Mouse (Mus musculus): ENCODE data around the gene Htatip2. TPM values are rescaled to one million over a fixed set of nuclear protein-coding genes. Genes with fewer than 3 reads are reported as not detected.

The Htatip2 gene
- polyA plus RNA-seq, 1 experiment: 14.6 TPM

GRCm38 (mm10) chr7:49741474-49741873 lies 17.4 kb upstream of the Htatip2 start:
- Histone ChIP-seq H3K27me3 (ENCODE audit: control insufficient read depth, insufficient read depth, low read length, poor library complexity, severe bottlenecking) (0 out of 2 replicates have a peak, but pooled peaks cover 2% of the 10 kb centered on the region), H3K27ac (ENCODE audit: insufficient read depth, low read length) (no peak overlapping the region)

GRCm38 (mm10) chr7:49741923-49742322 lies 17.0 kb upstream of the Htatip2 start:
- 0 out of 2 replicates have a peak, but pooled peaks cover 2% of the 10 kb centered on the region for H3K27me3 ChIP-seq (ENCODE audit: control insufficient read depth, insufficient read depth, low read length, poor library complexity, severe bottlenecking)
- H3K9ac ChIP-seq (ENCODE audit: low read depth, poor library complexity, severe bottlenecking): no peak overlapping the region
- no peaks in the 10 kb centered on the region for H3K9me3 ChIP-seq (replicated peaks; ENCODE audit: control insufficient read depth, insufficient read depth, low read length, poor library complexity, severe bottlenecking)
- H3K27ac ChIP-seq (ENCODE audit: insufficient read depth, low read length): no peak overlapping the region
- TF ChIP-seq CTCF (IDR thresholded peaks at IDR 0.05; ENCODE audit: low read depth, low read length) (no peak), EP300 (IDR thresholded peaks at IDR 0.05; ENCODE audit: insufficient read depth, low read depth, low read length) (no peak), POLR2A (IDR thresholded peaks at IDR 0.05; ENCODE audit: insufficient read depth, low read length) (no peak)
- no peaks in the 10 kb centered on the region for H3K36me3 ChIP-seq (ENCODE audit: control insufficient read depth, insufficient read depth, low read length, poor library complexity, severe bottlenecking)
- H3K4me1 ChIP-seq (ENCODE audit: control insufficient read depth, insufficient read depth, low read length): no peaks in the 10 kb centered on the region
- H3K4me3 ChIP-seq (ENCODE audit: low read depth, low read length): no peak overlapping the region

More at GRCm38 (mm10) chr7:49741474-49741873, 17.4 kb upstream of the Htatip2 start:
- Histone ChIP-seq H3K9me3 (replicated peaks; ENCODE audit: control insufficient read depth, insufficient read depth, low read length, poor library complexity, severe bottlenecking) (no peaks in the 10 kb centered on the region), H3K4me1 (ENCODE audit: control insufficient read depth, insufficient read depth, low read length) (no peaks in the 10 kb centered on the region), H3K36me3 (ENCODE audit: control insufficient read depth, insufficient read depth, low read length, poor library complexity, severe bottlenecking) (no peaks in the 10 kb centered on the region), H3K9ac (ENCODE audit: low read depth, poor library complexity, severe bottlenecking) (no peak overlapping the region), H3K4me3 (ENCODE audit: low read depth, low read length) (no peak overlapping the region)
- no peak for TF ChIP-seq POLR2A (IDR thresholded peaks at IDR 0.05; ENCODE audit: insufficient read depth, low read length)
- TF ChIP-seq EP300 (IDR thresholded peaks at IDR 0.05; ENCODE audit: insufficient read depth, low read depth, low read length): no peak
- no peak for TF ChIP-seq CTCF (IDR thresholded peaks at IDR 0.05; ENCODE audit: low read depth, low read length)

GRCm38 (mm10) chr7:49751148-49751547 lies 7.8 kb upstream of the Htatip2 start:
- no peak for TF ChIP-seq EP300 (IDR thresholded peaks at IDR 0.05; ENCODE audit: insufficient read depth, low read depth, low read length)
- TF ChIP-seq POLR2A (IDR thresholded peaks at IDR 0.05; ENCODE audit: insufficient read depth, low read length): no peak
- TF ChIP-seq CTCF (IDR thresholded peaks at IDR 0.05; ENCODE audit: low read depth, low read length): peak; percentile 24
- Histone ChIP-seq H3K27me3 (ENCODE audit: control insufficient read depth, insufficient read depth, low read length, poor library complexity, severe bottlenecking) (no peaks in the 10 kb centered on the region), H3K9ac (ENCODE audit: low read depth, poor library complexity, severe bottlenecking) (no peak overlapping the region)

GRCm38 (mm10) chr7:49752730-49753506 lies 6.0 kb upstream of the Htatip2 start:
- H3K4me1 ChIP-seq (ENCODE audit: control insufficient read depth, insufficient read depth, low read length): no peaks in the 10 kb centered on the region
- no peaks in the 10 kb centered on the region for H3K9me3 ChIP-seq (replicated peaks; ENCODE audit: control insufficient read depth, insufficient read depth, low read length, poor library complexity, severe bottlenecking)
- H3K4me3 ChIP-seq (ENCODE audit: low read depth, low read length): peak overlapping the region; percentile 59
- no peak overlapping the region for H3K27ac ChIP-seq (ENCODE audit: insufficient read depth, low read length)
- no peaks in the 10 kb centered on the region for H3K36me3 ChIP-seq (ENCODE audit: control insufficient read depth, insufficient read depth, low read length, poor library complexity, severe bottlenecking)
- TF ChIP-seq EP300 (IDR thresholded peaks at IDR 0.05; ENCODE audit: insufficient read depth, low read depth, low read length): no peak
- TF ChIP-seq CTCF (IDR thresholded peaks at IDR 0.05; ENCODE audit: low read depth, low read length): peak; percentile 16
- TF ChIP-seq POLR2A (IDR thresholded peaks at IDR 0.05; ENCODE audit: insufficient read depth, low read length): no peak
- 0 out of 2 replicates have a peak overlapping the region, but pooled peaks have one; percentile 1 for H3K9ac ChIP-seq (ENCODE audit: low read depth, poor library complexity, severe bottlenecking)
- H3K27me3 ChIP-seq (ENCODE audit: control insufficient read depth, insufficient read depth, low read length, poor library complexity, severe bottlenecking): no peaks in the 10 kb centered on the region

More at GRCm38 (mm10) chr7:49751148-49751547, 7.8 kb upstream of the Htatip2 start:
- Histone ChIP-seq H3K9me3 (replicated peaks; ENCODE audit: control insufficient read depth, insufficient read depth, low read length, poor library complexity, severe bottlenecking) (no peaks in the 10 kb centered on the region; the same call in 1 of the 2 replicates), H3K36me3 (ENCODE audit: control insufficient read depth, insufficient read depth, low read length, poor library complexity, severe bottlenecking) (no peaks in the 10 kb centered on the region), H3K4me3 (ENCODE audit: low read depth, low read length) (no peak overlapping the region), H3K27ac (ENCODE audit: insufficient read depth, low read length) (no peak overlapping the region), H3K4me1 (ENCODE audit: control insufficient read depth, insufficient read depth, low read length) (no peaks in the 10 kb centered on the region)

- TF ChIP-seq EP300 (IDR thresholded peaks at IDR 0.05; ENCODE audit: insufficient read depth, low read depth, low read length): no peak
- no peak for TF ChIP-seq POLR2A (IDR thresholded peaks at IDR 0.05; ENCODE audit: insufficient read depth, low read length)
- peak; percentile 76 for TF ChIP-seq CTCF (IDR thresholded peaks at IDR 0.05; ENCODE audit: low read depth, low read length)
- H3K36me3 ChIP-seq (ENCODE audit: control insufficient read depth, insufficient read depth, low read length, poor library complexity, severe bottlenecking): no peaks in the 10 kb centered on the region
- H3K27me3 ChIP-seq (ENCODE audit: control insufficient read depth, insufficient read depth, low read length, poor library complexity, severe bottlenecking): no peaks in the 10 kb centered on the region
These were observed 4.1 kb upstream of the Htatip2 start for GRCm38 (mm10) chr7:49754767-49755166.

GRCm38 (mm10) chr7:49762605-49763004 lies 3.7 kb downstream of the Htatip2 start:
- TF ChIP-seq CTCF (IDR thresholded peaks at IDR 0.05; ENCODE audit: low read depth, low read length) (no peak), EP300 (IDR thresholded peaks at IDR 0.05; ENCODE audit: insufficient read depth, low read depth, low read length) (peak; percentile 75)
- Histone ChIP-seq H3K4me1 (ENCODE audit: control insufficient read depth, insufficient read depth, low read length) (peaks cover 3% of the 10 kb centered on the region), H3K36me3 (ENCODE audit: control insufficient read depth, insufficient read depth, low read length, poor library complexity, severe bottlenecking) (no peaks in the 10 kb centered on the region), H3K4me3 (ENCODE audit: low read depth, low read length) (no peak overlapping the region), H3K27ac (ENCODE audit: insufficient read depth, low read length) (peak overlapping the region; percentile 77), H3K27me3 (ENCODE audit: control insufficient read depth, insufficient read depth, low read length, poor library complexity, severe bottlenecking) (no peaks in the 10 kb centered on the region), H3K9ac (ENCODE audit: low read depth, poor library complexity, severe bottlenecking) (peak overlapping the region; percentile 35; the same call in 1 of the 2 replicates), H3K9me3 (replicated peaks; ENCODE audit: control insufficient read depth, insufficient read depth, low read length, poor library complexity, severe bottlenecking) (no peaks in the 10 kb centered on the region)

More at GRCm38 (mm10) chr7:49754767-49755166, 4.1 kb upstream of the Htatip2 start:
- Histone ChIP-seq H3K4me1 (ENCODE audit: control insufficient read depth, insufficient read depth, low read length) (no peaks in the 10 kb centered on the region), H3K27ac (ENCODE audit: insufficient read depth, low read length) (no peak overlapping the region), H3K9me3 (replicated peaks; ENCODE audit: control insufficient read depth, insufficient read depth, low read length, poor library complexity, severe bottlenecking) (no peaks in the 10 kb centered on the region), H3K9ac (ENCODE audit: low read depth, poor library complexity, severe bottlenecking) (no peak overlapping the region), H3K4me3 (ENCODE audit: low read depth, low read length) (no peak overlapping the region)

Data from ES-Bruce4 (cell line).